Mouse (Mus musculus) midbrain, embryonic 11.5 days (tissue): ENCODE measurements around the gene Epsti1. TPM values are rescaled to one million over a fixed set of nuclear protein-coding genes. Genes with fewer than 3 reads are reported as not detected.

Source experiments
- ATAC-seq: fragments of 200-750 bp; cut with Nextera tagmentation; 2 replicates; pipeline ENCODE4 v1.8.0; 2017; ENCODE audit warnings: moderate TSS enrichment, moderate library complexity; ENCODE audit not compliant: low FRiP score
- DNase-seq: peaks from one replicate; pipeline ENCODE4 v3.0.0; 2015; ENCODE audit warnings: low spot score; ENCODE audit errors: missing footprints
- H3K27ac ChIP-seq: fragments of 300-500 bp; sonication (generic); 2 replicates; pipeline ENCODE4 v1.5.1; 2014; ENCODE audit warnings: low read depth, low read length
- H3K27me3 ChIP-seq: fragments of 300-500 bp; sonication (generic); 2 replicates; pipeline ENCODE4 v1.6.1; 2014; ENCODE audit warnings: mild to moderate bottlenecking, low read length, moderate library complexity, mixed read lengths; ENCODE audit not compliant: control insufficient read depth, insufficient read depth
- H3K36me3 ChIP-seq: fragments of 300-500 bp; sonication (generic); 2 replicates; pipeline ENCODE4 v1.6.1; 2014; ENCODE audit warnings: mild to moderate bottlenecking, low read length, moderate library complexity, mixed read lengths; ENCODE audit not compliant: control insufficient read depth, insufficient read depth
- H3K4me1 ChIP-seq: fragments of 300-500 bp; sonication (generic); 2 replicates; pipeline ENCODE4 v1.6.1; 2014; ENCODE audit warnings: low read length; ENCODE audit not compliant: control insufficient read depth, insufficient read depth
- H3K4me2 ChIP-seq: fragments of 300-500 bp; sonication (generic); 2 replicates; pipeline ENCODE4 v1.6.1; 2014; ENCODE audit warnings: mild to moderate bottlenecking, moderate library complexity
- H3K4me3 ChIP-seq: fragments of 300-500 bp; sonication (generic); 2 replicates; pipeline ENCODE4 v1.5.1; 2014; ENCODE audit warnings: low read depth, low read length
- H3K9ac ChIP-seq: fragments of 300-500 bp; sonication (generic); 2 replicates; pipeline ENCODE4 v1.6.1; 2014; ENCODE audit warnings: low read length
- H3K9me3 ChIP-seq: fragments of 300-500 bp; sonication (generic); 2 replicates; pipeline ENCODE4 v1.6.1; 2016; ENCODE audit warnings: low read length; ENCODE audit not compliant: control insufficient read depth
- WGBS: fragments of 180-500 bp; shearing (Covaris S2); extraction: QIAGEN DNeasy Blood & Tissue Kit; methylation state at CpG from one replicate; pipeline ENCODE4 v1.1.7; 2014; 5-methylcytosine and 5-hydroxymethylcytosine counted together
- polyA plus RNA-seq: library from polyadenylated mRNA; unstranded; fragments of >200 nt; fragmentation: Nextera tagmentation; extraction: Ambion mirVana; gene quantifications from 2 replicates; pipeline ENCODE4 v1.2.1, GENCODE M21; 2014

The Epsti1 gene
- polyA plus RNA-seq, 1 experiment from 2014 or later, result 0.31 TPM

DNA sequence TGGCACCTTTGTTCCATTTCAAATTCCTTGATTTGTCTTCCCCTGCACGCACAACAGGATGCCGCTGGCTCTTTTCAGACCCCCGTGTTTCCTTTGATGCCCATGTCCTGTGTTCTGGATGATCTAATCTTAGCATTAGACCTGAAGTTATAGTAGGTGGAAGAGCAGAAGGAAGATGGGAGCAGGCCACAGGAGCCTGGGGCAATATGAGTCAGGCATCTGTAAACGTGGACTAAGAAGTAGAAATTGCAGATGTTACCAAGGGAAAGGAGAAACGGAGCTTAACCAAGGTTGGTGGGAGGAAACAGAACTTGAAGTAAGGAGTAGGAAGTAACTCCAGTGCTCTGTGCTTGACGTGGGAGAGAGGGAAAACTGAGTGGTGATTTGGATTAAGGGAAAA lies 57.7 kb downstream of the Epsti1 start:
- H3K4me3 ChIP-seq, result no peak overlapping the region
- WGBS, result 73% methylated on average over 6 of the region's 6 CpGs
- H3K4me1 ChIP-seq, result no peaks in the 10 kb centered on the region
- no peak overlapping the region for H3K9ac ChIP-seq
- no peaks in the 10 kb centered on the region for H3K36me3 ChIP-seq
- ATAC-seq (no peak), DNase-seq (peak; percentile 10)
- no peaks in the 10 kb centered on the region for H3K9me3 ChIP-seq
- peaks cover 10% of the 10 kb centered on the region; the same call in 1 of the 2 replicates for H3K27me3 ChIP-seq
- H3K4me2 ChIP-seq, result no peak overlapping the region
- no peak overlapping the region for H3K27ac ChIP-seq

GRCm38 (mm10) chr14:77963525-77963924 lies 59.5 kb downstream of the Epsti1 start:
- H3K4me3 ChIP-seq, result no peak overlapping the region
- peaks cover 4% of the 10 kb centered on the region; the same call in 1 of the 2 replicates for H3K27me3 ChIP-seq
- H3K36me3 ChIP-seq, result no peaks in the 10 kb centered on the region
- DNase-seq, result peak; percentile 2
- no peak overlapping the region for H3K4me2 ChIP-seq
- H3K4me1 ChIP-seq, result no peaks in the 10 kb centered on the region
- no peaks in the 10 kb centered on the region for H3K9me3 ChIP-seq
- WGBS, result 66% methylated on average over 7 of the region's 7 CpGs
- ATAC-seq, result no peak
- H3K9ac ChIP-seq, result no peak overlapping the region
- no peak overlapping the region for H3K27ac ChIP-seq

- ATAC-seq, result no peak
- H3K36me3 ChIP-seq, result no peaks in the 10 kb centered on the region
- H3K27ac ChIP-seq, result no peak overlapping the region
- no peaks in the 10 kb centered on the region for H3K27me3 ChIP-seq
- H3K4me3 ChIP-seq, result no peak overlapping the region
- no peaks in the 10 kb centered on the region for H3K9me3 ChIP-seq
- 93% methylated on average over 4 of the region's 4 CpGs for WGBS
- no peak overlapping the region for H3K9ac ChIP-seq
- peak; percentile 45 for DNase-seq
- H3K4me2 ChIP-seq, result no peak overlapping the region
- no peaks in the 10 kb centered on the region for H3K4me1 ChIP-seq
Observed at GRCm38 (mm10) chr14:77971355-77971754, 67.3 kb downstream of the Epsti1 start.

- Histone ChIP-seq H3K4me2 (no peak overlapping the region), H3K36me3 (no peaks in the 10 kb centered on the region), H3K27me3 (no peaks in the 10 kb centered on the region), H3K4me3 (no peak overlapping the region), H3K9me3 (no peaks in the 10 kb centered on the region), H3K27ac (no peak overlapping the region), H3K9ac (no peak overlapping the region), H3K4me1 (no peaks in the 10 kb centered on the region)
- ATAC-seq (no peak), DNase-seq (peak; percentile 59)
- 82% methylated on average over 6 of the region's 6 CpGs for WGBS
Observed at GRCm38 (mm10) chr14:77974221-77974620, 70.2 kb downstream of the Epsti1 start.

DNA sequence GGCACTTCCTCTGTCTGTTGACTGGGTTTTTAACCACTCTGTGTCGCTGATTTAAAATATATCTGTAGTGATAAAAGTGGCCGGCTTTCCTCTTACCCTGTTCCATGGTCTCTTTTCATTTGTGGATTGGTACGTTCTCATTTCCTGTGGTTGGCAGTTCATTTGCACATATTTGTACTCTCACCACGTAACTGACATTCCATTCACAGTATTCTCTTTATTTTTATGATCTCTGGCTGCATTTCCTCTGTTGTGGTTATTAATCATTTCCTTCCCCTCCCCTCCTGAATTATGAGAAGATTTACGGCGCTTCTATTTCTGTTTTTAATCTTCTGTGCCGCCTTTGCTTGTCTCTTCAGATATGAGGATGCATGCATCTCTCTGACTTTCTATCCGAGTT lies 71.7 kb downstream of the Epsti1 start:
- no peaks in the 10 kb centered on the region for H3K27me3 ChIP-seq
- DNase-seq (peak; percentile 28), ATAC-seq (no peak)
- no peak overlapping the region for H3K4me2 ChIP-seq
- WGBS, result 90% methylated on average over 8 of the region's 8 CpGs
- H3K9me3 ChIP-seq, result no peaks in the 10 kb centered on the region
- H3K27ac ChIP-seq, result no peak overlapping the region
- H3K36me3 ChIP-seq, result no peaks in the 10 kb centered on the region
- H3K4me1 ChIP-seq, result no peaks in the 10 kb centered on the region
- H3K4me3 ChIP-seq, result no peak overlapping the region
- no peak overlapping the region for H3K9ac ChIP-seq

DNA sequence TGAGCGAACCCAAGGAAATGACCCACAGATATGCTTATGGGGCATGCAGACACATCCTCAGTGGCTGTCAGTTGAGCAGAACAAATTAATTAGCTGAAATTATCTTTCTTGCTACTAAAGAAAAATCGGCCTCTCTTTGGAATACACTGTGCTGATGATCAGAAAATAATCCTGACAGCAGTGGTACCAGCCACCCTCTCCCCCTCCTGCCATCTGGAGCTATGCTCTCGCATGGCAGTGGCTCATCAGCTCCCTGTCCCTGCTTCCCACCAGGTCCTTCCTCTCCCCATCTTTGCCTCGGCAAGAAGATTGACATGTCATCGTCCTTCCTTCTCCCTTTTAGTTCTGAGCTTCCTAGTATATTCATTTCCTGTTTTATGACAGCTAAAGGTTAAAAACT lies 77.5 kb downstream of the Epsti1 start:
- no peaks in the 10 kb centered on the region for H3K36me3 ChIP-seq
- no peak overlapping the region for H3K4me2 ChIP-seq
- H3K9me3 ChIP-seq, result no peaks in the 10 kb centered on the region
- H3K4me1 ChIP-seq, result no peaks in the 10 kb centered on the region
- H3K27me3 ChIP-seq, result no peaks in the 10 kb centered on the region
- WGBS, result 83% methylated on average over 5 of the region's 5 CpGs
- H3K9ac ChIP-seq, result no peak overlapping the region
- no peak for ATAC-seq
- no peak for DNase-seq
- no peak overlapping the region for H3K27ac ChIP-seq
- H3K4me3 ChIP-seq, result no peak overlapping the region

DNA sequence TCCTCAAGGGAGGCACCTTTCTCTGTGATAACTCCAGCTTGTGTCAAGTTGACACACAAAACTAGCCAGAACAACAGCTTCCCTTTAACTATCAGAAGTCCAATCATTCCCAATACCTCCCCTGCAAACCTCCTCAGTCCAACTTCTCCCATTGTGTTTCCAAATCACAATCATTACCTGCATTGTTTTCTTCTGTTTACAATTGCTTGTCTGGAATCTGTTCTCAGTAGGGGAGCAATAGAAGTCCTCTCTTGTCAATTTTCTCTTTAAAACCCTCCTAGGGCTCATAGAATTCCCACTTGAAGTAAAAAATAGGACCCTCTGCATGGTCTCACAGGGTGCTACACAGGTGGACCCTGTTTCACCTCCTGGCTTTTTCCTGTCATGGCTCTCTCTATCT lies 93.7 kb downstream of the Epsti1 start:
- Histone ChIP-seq H3K27ac (no peak overlapping the region), H3K4me1 (no peaks in the 10 kb centered on the region), H3K27me3 (no peaks in the 10 kb centered on the region), H3K36me3 (no peaks in the 10 kb centered on the region), H3K4me2 (no peak overlapping the region), H3K4me3 (no peak overlapping the region), H3K9ac (no peak overlapping the region), H3K9me3 (no peaks in the 10 kb centered on the region)
- DNase-seq (peak; percentile 70), ATAC-seq (no peak)

- Histone ChIP-seq H3K27me3 (no peaks in the 10 kb centered on the region), H3K4me3 (no peak overlapping the region), H3K4me2 (no peak overlapping the region), H3K4me1 (no peaks in the 10 kb centered on the region), H3K36me3 (no peaks in the 10 kb centered on the region), H3K9me3 (no peaks in the 10 kb centered on the region), H3K9ac (no peak overlapping the region), H3K27ac (no peak overlapping the region)
- ATAC-seq (no peak), DNase-seq (no peak)
- 87% methylated on average over 4 of the region's 4 CpGs for WGBS
Observed at GRCm38 (mm10) chr14:78004486-78004885, 100.4 kb downstream of the Epsti1 start.

DNA sequence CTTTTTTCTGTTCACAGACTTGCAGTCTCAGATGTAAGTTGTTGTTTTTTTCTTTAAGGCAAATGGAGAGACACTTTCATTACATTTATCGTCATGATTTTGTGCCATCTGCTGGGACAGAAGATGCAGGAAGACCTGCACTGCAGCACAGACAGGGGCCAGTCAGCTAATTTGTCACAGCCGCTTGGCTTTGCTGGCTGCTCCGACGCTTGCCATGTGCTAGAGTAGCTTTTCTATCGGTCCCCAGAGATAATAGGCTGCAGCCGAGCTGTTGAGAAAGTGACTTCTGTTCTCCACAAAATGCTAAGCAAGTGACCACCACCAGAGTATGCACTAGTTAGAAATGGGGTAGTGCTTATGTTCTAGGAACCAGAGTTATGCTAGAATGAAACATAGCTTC lies 104.0 kb downstream of the Epsti1 start:
- WGBS, result 30% methylated on average over 6 of the region's 6 CpGs
- no peak overlapping the region for H3K4me2 ChIP-seq
- no peak for DNase-seq
- ATAC-seq, result no peak
- H3K27me3 ChIP-seq, result no peaks in the 10 kb centered on the region
- H3K4me1 ChIP-seq, result no peaks in the 10 kb centered on the region
- no peak overlapping the region for H3K4me3 ChIP-seq
- no peaks in the 10 kb centered on the region for H3K36me3 ChIP-seq
- H3K27ac ChIP-seq, result no peak overlapping the region
- no peaks in the 10 kb centered on the region for H3K9me3 ChIP-seq
- no peak overlapping the region for H3K9ac ChIP-seq

GRCm38 (mm10) chr14:78011808-78012207 lies 107.8 kb downstream of the Epsti1 start:
- Histone ChIP-seq H3K4me2 (no peak overlapping the region), H3K36me3 (no peaks in the 10 kb centered on the region), H3K4me3 (no peak overlapping the region), H3K27me3 (no peaks in the 10 kb centered on the region; the same call in 1 of the 2 replicates), H3K9me3 (no peaks in the 10 kb centered on the region), H3K27ac (no peak overlapping the region), H3K9ac (no peak overlapping the region), H3K4me1 (no peaks in the 10 kb centered on the region)
- ATAC-seq (no peak), DNase-seq (no peak)
- 73% methylated on average over 10 of the region's 10 CpGs for WGBS
